8 mouse cellular contexts compared by ENCODE assay signal in the genomic region with DNA sequence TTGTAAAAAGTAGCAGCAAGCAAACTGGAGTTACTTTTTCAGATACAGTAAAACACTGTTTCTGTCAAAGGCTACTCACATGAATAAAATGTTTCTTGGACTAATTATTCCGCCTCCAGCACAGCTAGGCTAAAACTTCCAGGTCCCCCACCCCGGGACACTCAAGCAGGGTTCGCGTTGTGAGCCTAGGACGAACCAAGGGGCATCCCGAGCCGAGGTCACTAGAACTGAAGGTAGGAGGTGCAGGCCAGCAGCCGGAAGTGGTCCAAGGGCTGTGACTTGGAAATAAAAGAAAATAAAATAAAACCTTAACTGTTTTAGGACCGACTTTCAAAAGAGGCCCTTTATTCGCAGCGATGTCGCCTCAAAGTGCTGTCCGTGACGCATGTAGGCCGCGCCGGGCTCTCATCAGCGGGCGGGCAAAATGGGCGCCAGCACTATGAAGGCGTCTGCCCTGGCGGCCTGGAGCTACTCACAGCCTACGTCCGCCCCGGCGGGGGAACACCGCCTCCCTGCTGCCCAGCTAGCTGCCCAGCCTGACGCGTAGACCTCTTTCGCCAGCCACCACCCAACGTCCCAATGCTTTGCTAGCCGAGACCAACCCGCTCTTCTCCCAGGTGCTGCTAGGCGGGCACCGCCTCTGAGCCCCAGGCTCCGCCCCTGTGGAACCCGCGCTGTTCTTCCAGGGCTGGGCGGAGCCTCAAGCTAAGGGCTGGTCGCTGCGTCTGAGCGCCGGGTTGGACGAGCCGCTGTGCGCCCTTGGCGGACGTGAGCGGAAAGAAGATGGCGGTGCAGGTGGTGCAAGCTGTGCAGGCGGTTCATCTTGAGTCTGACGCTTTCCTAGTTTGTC. TPM values are rescaled to one million over a fixed set of nuclear protein-coding genes. Genes with fewer than 3 reads are reported as not detected.
DNase-seq lines count a peak whose midpoint lies in the region; ATAC-seq lines count a peak whose summit lies in the region.

Cmc4 (minus strand) TSS at position 649 of the 850 bp plus-strand sequence.
Mtcp1 (minus strand) TSS at position 653 of the 850 bp plus-strand sequence.
Brcc3 (plus strand) TSS at position 693 of the 850 bp plus-strand sequence.

- ATAC-seq in hindbrain, embryonic 12.5 days (ENCODE audit: low FRiP score): peak; percentile 100

- H3K9me3 ChIP-seq in hindbrain, embryonic 12.5 days (replicated peaks): no peaks in the 10 kb centered on the region

- H3K4me3 ChIP-seq in hindbrain, embryonic 12.5 days: peak within 1 kb of the TSS; percentile 48

- WGBS in hindbrain, embryonic 12.5 days: 17% methylated on average over 52 of the region's 52 CpGs

- DNase-seq in Muller cell, postnatal 12 days (ENCODE audit: inconsistent ontology term): peak; percentile 92
- peak; percentile 92 for DNase-seq in cerebellum, adult 9-11 months
- peak; percentile 64 to 87 for DNase-seq in frontal cortex, adult 2 months (ENCODE audit: extremely low spot score in 1 of 2, low spot score in 1 of 2)
- DNase-seq in layer of hippocampus, postnatal 14 days (ENCODE audit: low spot score in 2 of 2): peak; percentile 85 to 86
- peak; percentile 85 for DNase-seq in lung, postnatal 14 days
- peak; percentile 66 for DNase-seq in retina, adult 2 months (ENCODE audit: low read depth, low spot score)
- DNase-seq in thymus, postnatal 36 days: peak; percentile 83 to 91

- peak within 1 kb of the TSS; percentile 63 for H3K9ac ChIP-seq in hindbrain, embryonic 12.5 days

- no peaks in the 10 kb centered on the region for H3K27me3 ChIP-seq in hindbrain, embryonic 12.5 days

- no peaks in the 10 kb centered on the region for H3K36me3 ChIP-seq in hindbrain, embryonic 12.5 days

- peak within 1 kb of the TSS; percentile 88 for H3K27ac ChIP-seq in hindbrain, embryonic 12.5 days

- H3K4me2 ChIP-seq in hindbrain, embryonic 12.5 days (replicated peaks): peak within 1 kb of the TSS; percentile 47

- no peaks in the 10 kb centered on the region for H3K4me1 ChIP-seq in hindbrain, embryonic 12.5 days

RNA-seq across cellular contexts. Expression of gene Cmc4, which starts in this region (rescaled TPM):
- 17.9 and 22.0 TPM in 2 replicates for polyA plus RNA-seq in frontal cortex, adult 2 months (2012; rRNA removed)
- polyA plus RNA-seq in hindbrain, embryonic 12.5 days (2016; fragmentation: Nextera tagmentation; extraction: Ambion mirVana): 22.5 and 23.9 TPM in 2 replicates
- 10 to 100 TPM in 1 of 2 experiments, 1 to 10 TPM in 1; 9.3 to 12.0 TPM for total RNA-seq in layer of hippocampus, postnatal 14 days (2021)

RNA-seq across cellular contexts. Expression of gene Mtcp1, which starts in this region (rescaled TPM):
- 7.6 and 7.7 TPM in 2 replicates for polyA plus RNA-seq in frontal cortex, adult 2 months (2012; rRNA removed)
- polyA plus RNA-seq in hindbrain, embryonic 12.5 days (2016; fragmentation: Nextera tagmentation; extraction: Ambion mirVana): 9.8 and 11.8 TPM in 2 replicates
- total RNA-seq in layer of hippocampus, postnatal 14 days (2021): 1 to 10 TPM; 6.1 to 6.7 TPM

RNA-seq across cellular contexts. Expression of gene Brcc3, which starts in this region (rescaled TPM):
- polyA plus RNA-seq in frontal cortex, adult 2 months (2012; rRNA removed): 18.0 and 26.3 TPM in 2 replicates
- 50.1 and 53.4 TPM in 2 replicates for polyA plus RNA-seq in hindbrain, embryonic 12.5 days (2016; fragmentation: Nextera tagmentation; extraction: Ambion mirVana)
- total RNA-seq in layer of hippocampus, postnatal 14 days (2021): 10 to 100 TPM; 34.4 to 40.8 TPM

Comparison
In these comparisons a context has a peak if more than half of its experiments do, and no peak if none do; other contexts are left out.
1. Peak in every context shown above with its lines: DNase-seq, ATAC-seq, H3K4me3 ChIP-seq and H3K27ac ChIP-seq.